Mouse (Mus musculus) thymus, adult 2 months (tissue): Measurements from ENCODE around the gene Zfp366.

Experiments
- CTCF ChIP-seq: fragments of 200-500 bp; IDR thresholded peaks from 2 replicates; pipeline ENCODE4 v1.5.1; 2012; ENCODE audit warnings: mild to moderate bottlenecking, control low read depth, low read length, moderate library complexity, borderline replicate concordance; ENCODE audit not compliant: control insufficient read depth, poor library complexity, insufficient read depth; ENCODE audit errors: extremely low read depth
- POLR2A ChIP-seq: fragments of 200-500 bp; IDR thresholded peaks from 2 replicates; pipeline ENCODE4 v1.6.1; 2012; ENCODE audit warnings: mild to moderate bottlenecking, low read length, control low read depth, moderate library complexity; ENCODE audit not compliant: control insufficient read depth, poor library complexity, insufficient read depth; ENCODE audit errors: extremely low read depth

DNA sequence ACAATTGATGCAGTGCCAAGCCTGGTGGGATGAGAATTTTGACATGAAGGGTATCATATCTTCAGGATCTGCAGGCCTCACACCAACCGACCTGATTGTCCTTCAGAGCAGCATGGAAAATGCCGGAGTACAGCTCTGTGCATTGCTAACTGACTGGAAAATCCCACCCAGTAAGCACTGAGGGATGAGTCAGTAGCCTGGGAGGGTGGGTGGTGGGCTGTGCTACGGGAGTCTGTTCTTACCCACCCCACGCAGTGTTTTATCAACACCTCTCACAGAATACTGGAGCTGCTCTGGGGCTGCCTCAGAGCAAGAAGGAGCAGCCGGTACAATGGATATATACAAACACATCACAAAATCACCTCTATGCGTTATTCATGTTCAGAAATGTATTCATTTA, 79.9 kb downstream of the Zfp366 start:
- no peak for TF ChIP-seq CTCF
- TF ChIP-seq POLR2A, result no peak
